Mouse (Mus musculus) layer of hippocampus, postnatal 10 days (tissue): ENCODE data around the gene Fam107b. TPM values are rescaled to one million over a fixed set of nuclear protein-coding genes. Genes with fewer than 3 reads are reported as not detected.
"Not testable (repeated sequence)": the region's sequence is repeated elsewhere in the genome, so short reads cannot be mapped to it uniquely, and the experiment has no call there.

Experiments
- DNase-seq, 2 experiments: peaks; one replicate each; pipeline ENCODE4 v3.0.0; 2021; ENCODE audit warnings: low spot score in 2 of 2
- total RNA-seq, 2 experiments: library from RNA; stranded (reverse); gene quantifications; 2 replicates each; pipeline ENCODE4 v1.2.3; 2021

The Fam107b gene
- total RNA-seq, 2 experiments from 2014 or later = 22.3 to 25.6 TPM

GRCm38 (mm10) chr2:3657811-3658730 is 87.8 kb downstream of the Fam107b start:
- DNase-seq = no peak

GRCm38 (mm10) chr2:3658900-3659299 is 88.6 kb downstream of the Fam107b start:
- no peak for DNase-seq

GRCm38 (mm10) chr2:3659300-3659910 is 89.1 kb downstream of the Fam107b start:
- no peak for DNase-seq

GRCm38 (mm10) chr2:3664086-3664485 is 93.8 kb downstream of the Fam107b start:
- no peak for DNase-seq

- DNase-seq = peak; percentile 41 to 55
These were observed 98.4 kb downstream of the Fam107b start for GRCm38 (mm10) chr2:3668682-3669081.

GRCm38 (mm10) chr2:3669646-3670045 is 99.4 kb downstream of the Fam107b start:
- no peak for DNase-seq

- no peak for DNase-seq
These were observed 102.5 kb downstream of the Fam107b start for GRCm38 (mm10) chr2:3672654-3673367.

- no peak for DNase-seq
These were observed 105.2 kb downstream of the Fam107b start for GRCm38 (mm10) chr2:3675481-3675880.

GRCm38 (mm10) chr2:3682699-3683098 is 112.4 kb downstream of the Fam107b start:
- DNase-seq = no peak

- DNase-seq = no peak
These were observed 113.1 kb downstream of the Fam107b start for GRCm38 (mm10) chr2:3683343-3683742.

GRCm38 (mm10) chr2:3683751-3684229 is 113.5 kb downstream of the Fam107b start:
- no peak for DNase-seq

GRCm38 (mm10) chr2:3690221-3690620 is 119.9 kb downstream of the Fam107b start:
- DNase-seq = no peak

- DNase-seq = no peak
These were observed 122.5 kb downstream of the Fam107b start for GRCm38 (mm10) chr2:3692833-3693232.

GRCm38 (mm10) chr2:3695900-3696299 is 125.6 kb downstream of the Fam107b start:
- DNase-seq = no peak

GRCm38 (mm10) chr2:3700368-3700767 is 130.1 kb downstream of the Fam107b start:
- no peak for DNase-seq

- no peak for DNase-seq
These were observed 132.4 kb downstream of the Fam107b start for GRCm38 (mm10) chr2:3702640-3703190.

GRCm38 (mm10) chr2:3703806-3704205 is 133.5 kb downstream of the Fam107b start:
- no peak for DNase-seq

GRCm38 (mm10) chr2:3704311-3705162 is 134.2 kb downstream of the Fam107b start:
- DNase-seq = no peak

GRCm38 (mm10) chr2:3705283-3705682 is 135.0 kb downstream of the Fam107b start:
- not testable (repeated sequence) for DNase-seq

- no peak for DNase-seq
These were observed 136.9 kb downstream of the Fam107b start for GRCm38 (mm10) chr2:3707236-3707635.
